ENCODE assay signal across 8 mouse cellular contexts in the genomic region with DNA sequence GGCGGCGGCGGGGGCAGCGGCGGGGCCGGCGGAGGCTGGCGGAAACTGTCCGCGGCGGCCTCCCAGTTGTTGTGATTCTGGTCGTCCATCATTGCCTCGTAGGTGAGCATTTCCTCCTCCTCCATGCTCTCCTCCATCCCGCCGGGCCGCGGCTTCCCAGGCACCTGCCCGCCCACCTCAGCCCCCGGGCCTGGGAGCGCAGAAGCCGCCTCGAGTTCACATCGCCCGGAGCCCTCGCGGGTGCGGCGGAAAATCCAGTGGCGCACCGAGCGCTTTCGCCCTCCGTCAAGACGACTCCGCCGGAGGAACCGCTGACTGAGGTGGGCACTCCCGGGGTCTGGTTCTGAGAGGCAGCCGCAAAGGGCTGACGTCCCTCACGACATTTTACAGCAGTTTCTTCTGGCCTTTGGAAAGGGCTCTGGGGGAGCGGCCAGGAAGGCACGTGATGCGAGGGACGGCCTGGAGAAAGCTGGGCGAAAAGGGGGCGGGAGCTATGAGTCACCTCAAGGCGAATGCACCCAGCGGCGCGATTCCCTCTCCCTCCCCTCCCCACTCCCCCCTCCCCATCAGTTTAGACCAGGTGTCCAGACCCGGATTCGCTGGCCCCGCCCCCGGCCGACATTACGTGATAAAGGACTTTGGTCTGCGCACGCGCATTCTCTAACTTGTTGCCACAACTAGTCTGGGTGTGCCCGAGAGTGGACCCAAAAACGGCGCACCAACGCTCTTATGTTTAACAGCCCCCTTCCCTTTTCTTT. TPM values are rescaled to one million over a fixed set of nuclear protein-coding genes. Genes with fewer than 3 reads are reported as not detected.
DNase-seq lines count a peak whose midpoint lies in the region; ATAC-seq lines count a peak whose summit lies in the region.

Gene Cacul1 (minus strand): TSS at position 444 of the 758 bp plus-strand sequence.

- H3K36me3 ChIP-seq in hindbrain, embryonic 12.5 days: no peaks in the 10 kb centered on the region

- no peaks in the 10 kb centered on the region for H3K27me3 ChIP-seq in hindbrain, embryonic 12.5 days

- peak within 1 kb of the TSS; percentile 82 for H3K4me2 ChIP-seq in hindbrain, embryonic 12.5 days (replicated peaks)

- DNase-seq in NIH3T3 (ENCODE audit: low read depth): peak; percentile 100
- peak; percentile 98 to 99 for DNase-seq in cerebellum, postnatal 10 days
- DNase-seq in frontal cortex, postnatal 10 days (ENCODE audit: low spot score in 2 of 2): peak; percentile 91 to 94
- DNase-seq in layer of hippocampus, postnatal 14 days (ENCODE audit: low spot score in 2 of 2): peak; percentile 93 to 96
- peak; percentile 98 for DNase-seq in lung, postnatal 14 days
- DNase-seq in retina, adult 2 months (ENCODE audit: low read depth, low spot score): peak; percentile 96
- DNase-seq in thymus, postnatal 36 days: peak; percentile 91 to 93

- peaks cover 19% of the 10 kb centered on the region for H3K4me1 ChIP-seq in hindbrain, embryonic 12.5 days

- ATAC-seq in hindbrain, embryonic 12.5 days (ENCODE audit: low FRiP score): peak; percentile 96

- peak within 1 kb of the TSS; percentile 97 for H3K9ac ChIP-seq in hindbrain, embryonic 12.5 days

- no peaks in the 10 kb centered on the region for H3K9me3 ChIP-seq in hindbrain, embryonic 12.5 days (replicated peaks)

- peak within 1 kb of the TSS; percentile 98 for H3K4me3 ChIP-seq in hindbrain, embryonic 12.5 days

- 1% methylated on average over 60 of the region's 64 CpGs for WGBS in hindbrain, embryonic 12.5 days

- peak within 1 kb of the TSS; percentile 91 for H3K27ac ChIP-seq in hindbrain, embryonic 12.5 days

RNA-seq across cellular contexts. Expression of gene Cacul1, which starts in this region (rescaled TPM):
- polyA plus RNA-seq in hindbrain, embryonic 12.5 days (2016; fragmentation: Nextera tagmentation; extraction: Ambion mirVana): 35.7 and 41.7 TPM in 2 replicates
- 10 to 100 TPM; 47.0 to 47.3 TPM for total RNA-seq in layer of hippocampus, postnatal 14 days (2021)

Comparison
In these comparisons a context has a peak if more than half of its experiments do, and no peak if none do; other contexts are left out.
1. Peak in every context shown above with its lines: DNase-seq, ATAC-seq, H3K4me3 ChIP-seq and H3K27ac ChIP-seq.